Mouse (Mus musculus): ENCODE data around the gene Cyp8b1.

DNA sequence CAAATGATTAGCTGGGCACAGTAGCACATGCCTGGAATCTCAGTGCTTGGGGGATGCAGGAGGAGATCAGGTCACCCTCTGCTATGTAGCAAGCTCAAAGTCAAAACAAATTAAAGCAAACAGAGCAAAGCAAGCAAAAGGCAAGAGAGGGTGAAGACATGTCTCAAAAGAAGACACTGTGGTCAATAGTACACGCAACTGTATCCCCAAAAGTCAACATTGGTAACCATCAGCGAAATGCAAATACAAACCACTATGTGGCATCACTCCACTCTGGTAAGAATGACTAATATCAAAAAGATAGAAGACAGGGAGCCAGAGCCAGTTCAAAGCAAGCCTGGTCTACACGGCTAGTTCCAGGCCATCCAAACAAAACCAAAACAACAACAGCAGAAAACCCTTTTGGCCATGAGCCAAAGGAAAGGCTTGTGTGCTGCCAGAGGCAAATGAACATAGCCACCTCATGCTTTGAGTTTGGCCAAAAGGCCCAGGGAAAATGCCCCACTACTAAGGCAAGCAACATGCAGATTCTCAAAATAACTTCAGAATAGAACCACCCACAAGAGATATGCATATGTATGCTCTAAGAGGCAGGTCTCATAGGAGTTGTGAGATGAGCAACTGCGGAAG is 10.4 kb downstream of the Cyp8b1 start:
- no peak for TF ChIP-seq CTCF (IDR thresholded peaks at IDR 0.05; ENCODE audit: low read depth)
- no peak for TF ChIP-seq EP300 (IDR thresholded peaks at IDR 0.05; ENCODE audit: low read depth)
